Mouse (Mus musculus): ENCODE measurements around the gene Omd. TPM values are rescaled to one million over a fixed set of nuclear protein-coding genes. Genes with fewer than 3 reads are reported as not detected.

The Omd gene
- total and polyA plus RNA-seq, 3 experiments, result 0.94 to 1.6 (median 1.1) TPM

GRCm38 (mm10) chr13:49546517-49546916, 35.7 kb upstream of the Omd start:
- Histone ChIP-seq H3K79me2 (replicated peaks; ENCODE audit: control insufficient read depth, insufficient read depth, low read length) (no peaks in the 10 kb centered on the region), H3K27me3 (ENCODE audit: control insufficient read depth, insufficient read depth, low read length) (no peaks in the 10 kb centered on the region), H3K27ac (peak overlapping the region; percentile 65), H3K4me3 (no peak overlapping the region), H3K36me3 (ENCODE audit: control insufficient read depth, insufficient read depth, low read length) (peaks cover 2% of the 10 kb centered on the region; the same call in 1 of the 2 replicates), H3K4me1 (ENCODE audit: control insufficient read depth, insufficient read depth, low read length) (peaks cover 5% of the 10 kb centered on the region), H3K9ac (ENCODE audit: low read depth, low read length) (no peak overlapping the region)
- TF ChIP-seq CTCF (IDR thresholded peaks at IDR 0.05) (no peak), POLR2A (IDR thresholded peaks at IDR 0.05; ENCODE audit: insufficient read depth, low read depth, low read length) (peak; percentile 64; the same call in 1 of the 2 replicates), EP300 (IDR thresholded peaks at IDR 0.05; ENCODE audit: insufficient read depth, low read depth, low read length) (no peak)
- WGBS, result 74% methylated on average over 1 of the region's 1 CpGs
- intact Hi-C loops (cut with DNase I), result loop anchor here (5.0 kb wide), 2 partner anchors 39 to 94 kb away; no protein-coding TSS in a partner anchor
- peak in 1 of 2 experiments; percentile 39 for DNase-seq

- intact Hi-C loops (cut with DNase I), result loop anchor here (5.0 kb wide), 2 partner anchors 40 to 95 kb away; no protein-coding TSS in a partner anchor
- TF ChIP-seq CTCF (IDR thresholded peaks at IDR 0.05), result no peak
- TF ChIP-seq POLR2A (IDR thresholded peaks at IDR 0.05; ENCODE audit: insufficient read depth, low read depth, low read length), result no peak
- TF ChIP-seq EP300 (IDR thresholded peaks at IDR 0.05; ENCODE audit: insufficient read depth, low read depth, low read length), result no peak
- DNase-seq, result no peak
- H3K27me3 ChIP-seq (ENCODE audit: control insufficient read depth, insufficient read depth, low read length), result no peaks in the 10 kb centered on the region
- H3K4me3 ChIP-seq, result no peak overlapping the region
- 63% methylated on average over 1 of the region's 1 CpGs for WGBS
- H3K79me2 ChIP-seq (replicated peaks; ENCODE audit: control insufficient read depth, insufficient read depth, low read length), result no peaks in the 10 kb centered on the region
- peaks cover 2% of the 10 kb centered on the region; the same call in 1 of the 2 replicates for H3K36me3 ChIP-seq (ENCODE audit: control insufficient read depth, insufficient read depth, low read length)
- peaks cover 5% of the 10 kb centered on the region for H3K4me1 ChIP-seq (ENCODE audit: control insufficient read depth, insufficient read depth, low read length)
- H3K27ac ChIP-seq, result peak overlapping the region; percentile 65
- H3K9ac ChIP-seq (ENCODE audit: low read depth, low read length), result no peak overlapping the region
These were observed 34.6 kb upstream of the Omd start for GRCm38 (mm10) chr13:49547563-49548150.

- no peak for DNase-seq
- no peak overlapping the region; the same call in 1 of the 2 replicates for H3K27ac ChIP-seq
- H3K4me3 ChIP-seq, result no peak overlapping the region
- H3K4me1 ChIP-seq (ENCODE audit: control insufficient read depth, insufficient read depth, low read length), result peaks cover 5% of the 10 kb centered on the region
- peaks cover 2% of the 10 kb centered on the region; the same call in 1 of the 2 replicates for H3K36me3 ChIP-seq (ENCODE audit: control insufficient read depth, insufficient read depth, low read length)
- WGBS, result 79% methylated on average over 3 of the region's 3 CpGs
- H3K27me3 ChIP-seq (ENCODE audit: control insufficient read depth, insufficient read depth, low read length), result no peaks in the 10 kb centered on the region
- TF ChIP-seq EP300 (IDR thresholded peaks at IDR 0.05; ENCODE audit: insufficient read depth, low read depth, low read length), result no peak
- TF ChIP-seq POLR2A (IDR thresholded peaks at IDR 0.05; ENCODE audit: insufficient read depth, low read depth, low read length), result no peak
- TF ChIP-seq CTCF (IDR thresholded peaks at IDR 0.05), result no peak
- no peaks in the 10 kb centered on the region for H3K79me2 ChIP-seq (replicated peaks; ENCODE audit: control insufficient read depth, insufficient read depth, low read length)
- intact Hi-C loops (cut with DNase I), result loop anchor here (5.0 kb wide), 2 partner anchors 42 to 97 kb away; no protein-coding TSS in a partner anchor
- H3K9ac ChIP-seq (ENCODE audit: low read depth, low read length), result no peak overlapping the region
These were observed 32.6 kb upstream of the Omd start for GRCm38 (mm10) chr13:49549616-49550015.

- 0 out of 2 replicates have a peak, but pooled peaks cover 2% of the 10 kb centered on the region for H3K36me3 ChIP-seq (ENCODE audit: control insufficient read depth, insufficient read depth, low read length)
- intact Hi-C loops (cut with DNase I), result no loop called here
- H3K4me3 ChIP-seq, result no peak overlapping the region
- H3K9ac ChIP-seq (ENCODE audit: low read depth, low read length), result no peak overlapping the region
- 89% methylated on average over 5 of the region's 5 CpGs for WGBS
- no peak for DNase-seq
- no peak overlapping the region for H3K27ac ChIP-seq
- no peak for TF ChIP-seq POLR2A (IDR thresholded peaks at IDR 0.05; ENCODE audit: insufficient read depth, low read depth, low read length)
- TF ChIP-seq EP300 (IDR thresholded peaks at IDR 0.05; ENCODE audit: insufficient read depth, low read depth, low read length), result no peak
- no peak for TF ChIP-seq CTCF (IDR thresholded peaks at IDR 0.05)
- no peaks in the 10 kb centered on the region; the same call in 1 of the 2 replicates for H3K4me1 ChIP-seq (ENCODE audit: control insufficient read depth, insufficient read depth, low read length)
- H3K27me3 ChIP-seq (ENCODE audit: control insufficient read depth, insufficient read depth, low read length), result no peaks in the 10 kb centered on the region
- H3K79me2 ChIP-seq (replicated peaks; ENCODE audit: control insufficient read depth, insufficient read depth, low read length), result no peaks in the 10 kb centered on the region
These were observed 27.7 kb upstream of the Omd start for GRCm38 (mm10) chr13:49554519-49554918.

GRCm38 (mm10) chr13:49556203-49556602, 26.1 kb upstream of the Omd start:
- no peaks in the 10 kb centered on the region for H3K27me3 ChIP-seq (ENCODE audit: control insufficient read depth, insufficient read depth, low read length)
- peaks cover 2% of the 10 kb centered on the region for H3K4me1 ChIP-seq (ENCODE audit: control insufficient read depth, insufficient read depth, low read length)
- WGBS, result 62% methylated on average over 1 of the region's 1 CpGs
- TF ChIP-seq CTCF (IDR thresholded peaks at IDR 0.05) (no peak), EP300 (IDR thresholded peaks at IDR 0.05; ENCODE audit: insufficient read depth, low read depth, low read length) (0 out of 2 replicates have a peak, but pooled peaks have one; percentile 57)
- H3K79me2 ChIP-seq (replicated peaks; ENCODE audit: control insufficient read depth, insufficient read depth, low read length), result no peaks in the 10 kb centered on the region
- H3K9ac ChIP-seq (ENCODE audit: low read depth, low read length), result no peak overlapping the region
- peaks cover 2% of the 10 kb centered on the region; the same call in 1 of the 2 replicates for H3K36me3 ChIP-seq (ENCODE audit: control insufficient read depth, insufficient read depth, low read length)
- intact Hi-C loops (cut with DNase I), result loop anchor here (5.0 kb wide), 1 partner anchor 91 kb away; no protein-coding TSS in a partner anchor
- no peak overlapping the region for H3K4me3 ChIP-seq
- DNase-seq, result peak in 1 of 2 experiments; percentile 46
- no peak overlapping the region for H3K27ac ChIP-seq

GRCm38 (mm10) chr13:49556924-49557323, 25.3 kb upstream of the Omd start:
- 45% methylated on average over 1 of the region's 1 CpGs for WGBS
- H3K27ac ChIP-seq, result no peak overlapping the region
- no peaks in the 10 kb centered on the region for H3K79me2 ChIP-seq (replicated peaks; ENCODE audit: control insufficient read depth, insufficient read depth, low read length)
- H3K9ac ChIP-seq (ENCODE audit: low read depth, low read length), result no peak overlapping the region
- no peak for DNase-seq
- TF ChIP-seq POLR2A (IDR thresholded peaks at IDR 0.05; ENCODE audit: insufficient read depth, low read depth, low read length) (no peak), CTCF (IDR thresholded peaks at IDR 0.05) (no peak), EP300 (IDR thresholded peaks at IDR 0.05; ENCODE audit: insufficient read depth, low read depth, low read length) (no peak)
- H3K4me3 ChIP-seq, result no peak overlapping the region
- intact Hi-C loops (cut with DNase I), result loop anchor here (5.0 kb wide), 1 partner anchor 90 kb away; no protein-coding TSS in a partner anchor
- H3K4me1 ChIP-seq (ENCODE audit: control insufficient read depth, insufficient read depth, low read length), result peaks cover 2% of the 10 kb centered on the region
- H3K36me3 ChIP-seq (ENCODE audit: control insufficient read depth, insufficient read depth, low read length), result peaks cover 2% of the 10 kb centered on the region; the same call in 1 of the 2 replicates
- no peaks in the 10 kb centered on the region for H3K27me3 ChIP-seq (ENCODE audit: control insufficient read depth, insufficient read depth, low read length)
